Mouse (Mus musculus) embryonic fibroblast, embryonic 13.5 days (primary cell): ENCODE data around the gene Gpr18. TPM values are rescaled to one million over a fixed set of nuclear protein-coding genes. Genes with fewer than 3 reads are reported as not detected.

Experiments
- H3K27ac ChIP-seq: 2 replicates; pipeline ENCODE4 v1.5.1; 2012; ENCODE audit warnings: low read length, control low read depth, inconsistent platforms; ENCODE audit not compliant: insufficient read depth
- H3K4me1 ChIP-seq: 2 replicates; pipeline ENCODE4 v1.6.1; 2011; ENCODE audit warnings: low read length; ENCODE audit not compliant: control insufficient read depth, insufficient read depth
- H3K4me3 ChIP-seq: 2 replicates; pipeline ENCODE4 v1.5.1; 2011; ENCODE audit warnings: mild to moderate bottlenecking, control low read depth, low read length; ENCODE audit not compliant: insufficient read depth
- CTCF ChIP-seq: IDR thresholded peaks from 2 replicates; pipeline ENCODE4 v1.5.1; 2011; ENCODE audit warnings: mild to moderate bottlenecking, control low read depth, low read length, moderate library complexity, borderline replicate concordance; ENCODE audit not compliant: insufficient read depth
- POLR2A ChIP-seq: IDR thresholded peaks from 2 replicates; pipeline ENCODE4 v1.6.1; 2011; ENCODE audit warnings: low read depth, mild to moderate bottlenecking, control low read depth, low read length, moderate library complexity
- polyA plus RNA-seq: library from polyadenylated mRNA; stranded (reverse); fragments of >200 nt; gene quantifications from 2 replicates; pipeline ENCODE4 v1.2.4, GENCODE M21; 2011; ENCODE audit warnings: low read depth; ENCODE audit not compliant: missing spikeins, insufficient read length

Gene Gpr18
- polyA plus RNA-seq, 1 experiment: not detected

- peaks cover 9% of the 10 kb centered on the region for H3K4me1 ChIP-seq
- peak overlapping the region; percentile 51 for H3K27ac ChIP-seq
- TF ChIP-seq CTCF: no peak
- no peak for TF ChIP-seq POLR2A
- no peak overlapping the region for H3K4me3 ChIP-seq
Observed at GRCm38 (mm10) chr14:121896126-121897090, 19.2 kb downstream of the Gpr18 start.

GRCm38 (mm10) chr14:121895316-121895715 lies 20.3 kb downstream of the Gpr18 start:
- Histone ChIP-seq H3K27ac (peak overlapping the region; percentile 69), H3K4me3 (no peak overlapping the region), H3K4me1 (peaks cover 9% of the 10 kb centered on the region)
- TF ChIP-seq POLR2A: no peak

- TF ChIP-seq CTCF: no peak
- no peak for TF ChIP-seq POLR2A
- Histone ChIP-seq H3K4me3 (no peak overlapping the region), H3K27ac (peak overlapping the region; percentile 69), H3K4me1 (peaks cover 9% of the 10 kb centered on the region)
Observed at GRCm38 (mm10) chr14:121894511-121895135, 21.0 kb downstream of the Gpr18 start.

- Histone ChIP-seq H3K4me3 (no peak overlapping the region), H3K27ac (no peak overlapping the region), H3K4me1 (peaks cover 9% of the 10 kb centered on the region)
- TF ChIP-seq CTCF: no peak
- no peak for TF ChIP-seq POLR2A
Observed at GRCm38 (mm10) chr14:121893747-121894146, 21.8 kb downstream of the Gpr18 start.

GRCm38 (mm10) chr14:121884150-121884797 lies 31.3 kb downstream of the Gpr18 start:
- Histone ChIP-seq H3K4me3 (no peak overlapping the region), H3K4me1 (no peaks in the 10 kb centered on the region; the same call in 1 of the 2 replicates), H3K27ac (no peak overlapping the region)
- TF ChIP-seq CTCF: no peak
- TF ChIP-seq POLR2A: no peak

GRCm38 (mm10) chr14:121881211-121881610 lies 34.4 kb downstream of the Gpr18 start:
- Histone ChIP-seq H3K4me1 (no peaks in the 10 kb centered on the region; the same call in 1 of the 2 replicates), H3K4me3 (no peak overlapping the region), H3K27ac (no peak overlapping the region)
- TF ChIP-seq POLR2A (no peak), CTCF (no peak)

- Histone ChIP-seq H3K4me3 (peak overlapping the region; percentile 89), H3K27ac (no peak overlapping the region), H3K4me1 (no peaks in the 10 kb centered on the region; the same call in 1 of the 2 replicates)
- TF ChIP-seq CTCF (no peak), POLR2A (no peak)
Observed at GRCm38 (mm10) chr14:121879266-121879840, 36.2 kb downstream of the Gpr18 start.

GRCm38 (mm10) chr14:121878859-121879206 lies 36.7 kb downstream of the Gpr18 start:
- TF ChIP-seq CTCF (no peak), POLR2A (no peak)
- Histone ChIP-seq H3K4me3 (peak overlapping the region; percentile 89), H3K4me1 (no peaks in the 10 kb centered on the region; the same call in 1 of the 2 replicates), H3K27ac (no peak overlapping the region)

GRCm38 (mm10) chr14:121878176-121878858 lies 37.3 kb downstream of the Gpr18 start, which contains the start of gene Ubac2:
Gene Ubac2, plus strand, starts transcription at chr14:121878620.
- Histone ChIP-seq H3K27ac (peak within 1 kb of the TSS; percentile 69), H3K4me1 (no peaks in the 10 kb centered on the region; the same call in 1 of the 2 replicates), H3K4me3 (peak within 1 kb of the TSS; percentile 89)
- peak; percentile 80 for TF ChIP-seq POLR2A
- TF ChIP-seq CTCF: no peak
